Mouse (Mus musculus): ENCODE measurements at regions not wholly inside any gene's neighbourhood (a gene's known extent, or its start where the extent isn't known, plus 50 kb on each side); places are given as distances from the start of the nearest gene placed in this dataset.

GRCm38 (mm10) chr12:77052853-77053252 is 90.9 kb upstream of the Max start:
- TF ChIP-seq CTCF (IDR thresholded peaks at IDR 0.05; ENCODE audit: low read depth, low read length) (peak; percentile 59), POLR2A (IDR thresholded peaks at IDR 0.05; ENCODE audit: extremely low read depth, insufficient read depth, low read length) (no peak)
